Comparison of ENCODE assay signal across 8 mouse cellular contexts in the genomic region with DNA sequence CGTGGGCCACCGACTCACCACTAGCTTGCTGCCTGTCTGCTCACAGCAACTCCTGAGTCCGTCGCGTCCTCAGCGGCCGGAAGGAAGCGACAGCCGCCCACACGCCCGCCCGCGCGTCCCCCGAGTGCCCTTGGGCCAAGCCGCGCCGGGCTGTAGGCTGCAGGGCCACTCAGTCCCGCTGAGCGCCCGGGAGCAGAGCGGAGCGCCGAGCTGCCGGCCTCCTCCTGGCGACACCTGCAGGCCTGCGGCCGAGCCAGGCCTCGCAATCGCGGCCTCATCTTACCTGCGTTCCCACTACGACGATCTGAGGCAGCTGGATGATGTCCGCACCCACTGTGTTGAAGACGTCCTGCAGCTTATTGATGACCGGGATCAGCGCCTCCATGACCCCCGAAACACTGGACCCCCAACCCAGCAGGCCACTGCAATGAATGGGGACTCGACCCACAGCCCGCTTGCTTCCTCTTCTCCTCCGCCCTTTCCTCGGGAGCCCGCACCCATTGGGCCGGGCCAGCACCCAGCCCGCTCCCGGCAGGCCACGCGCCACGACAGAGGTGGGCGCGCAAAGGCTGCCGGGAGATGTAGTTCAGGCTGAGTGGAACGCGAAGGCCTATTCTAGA. TPM values are rescaled to one million over a fixed set of nuclear protein-coding genes. Genes with fewer than 3 reads are reported as not detected.
DNase-seq lines count a peak whose midpoint lies in the region; ATAC-seq lines count a peak whose summit lies in the region.

TSS of gene Dnm1l (minus strand) at position 479 of the 620 bp plus-strand sequence.

- peak within 1 kb of the TSS; percentile 87 for H3K9ac ChIP-seq in hindbrain, embryonic 12.5 days

- no peaks in the 10 kb centered on the region for H3K36me3 ChIP-seq in hindbrain, embryonic 12.5 days

- H3K4me3 ChIP-seq in hindbrain, embryonic 12.5 days: peak within 1 kb of the TSS; percentile 75

- peak within 1 kb of the TSS; percentile 91 for H3K27ac ChIP-seq in hindbrain, embryonic 12.5 days

- no peaks in the 10 kb centered on the region for H3K27me3 ChIP-seq in hindbrain, embryonic 12.5 days

- H3K9me3 ChIP-seq in hindbrain, embryonic 12.5 days (replicated peaks): no peaks in the 10 kb centered on the region

- under 1% methylated on average over 55 of the region's 55 CpGs for WGBS in hindbrain, embryonic 12.5 days

- peak; percentile 96 for DNase-seq in NIH3T3 (ENCODE audit: low read depth)
- DNase-seq in cerebellum, postnatal 10 days: peak; percentile 96 to 98
- peak; percentile 87 to 89 for DNase-seq in frontal cortex, postnatal 10 days (ENCODE audit: low spot score in 2 of 2)
- peak; percentile 90 to 93 for DNase-seq in layer of hippocampus, postnatal 14 days (ENCODE audit: low spot score in 2 of 2)
- peak; percentile 92 for DNase-seq in lung, postnatal 14 days
- DNase-seq in retina, adult 2 months (ENCODE audit: low read depth, low spot score): peak; percentile 74
- DNase-seq in thymus, postnatal 36 days: peak; percentile 89 to 92

- peaks cover 6% of the 10 kb centered on the region for H3K4me1 ChIP-seq in hindbrain, embryonic 12.5 days

- peak; percentile 99 for ATAC-seq in hindbrain, embryonic 12.5 days (ENCODE audit: low FRiP score)

- peak within 1 kb of the TSS; percentile 66 for H3K4me2 ChIP-seq in hindbrain, embryonic 12.5 days (replicated peaks)

RNA-seq across cellular contexts. Expression of gene Dnm1l, which starts in this region (rescaled TPM):
- polyA plus RNA-seq in hindbrain, embryonic 12.5 days (2016; fragmentation: Nextera tagmentation; extraction: Ambion mirVana): 82.7 and 84.3 TPM in 2 replicates
- 100 to 1,000 TPM; 191 to 192 TPM for total RNA-seq in layer of hippocampus, postnatal 14 days (2021)

Comparison
In these comparisons a context has a peak if more than half of its experiments do, and no peak if none do; other contexts are left out.
1. Peak in every context shown above with its lines: DNase-seq, ATAC-seq, H3K4me3 ChIP-seq and H3K27ac ChIP-seq.